Mouse (Mus musculus) embryonic facial prominence, embryonic 14.5 days (tissue): Measurements from ENCODE around the gene Dpy30. TPM values are rescaled to one million over a fixed set of nuclear protein-coding genes. Genes with fewer than 3 reads are reported as not detected.

Experiments
- ATAC-seq: fragments of 200-750 bp; cut with Nextera tagmentation; 2 replicates; pipeline ENCODE4 v1.8.0; 2017; ENCODE audit warnings: low read depth, moderate number of reproducible peaks, moderate TSS enrichment
- DNase-seq: peaks from one replicate; pipeline ENCODE4 v3.0.0-alpha.2; 2015; ENCODE audit warnings: low spot score
- H3K27ac ChIP-seq: fragments of 300-500 bp; sonication (generic); replicated peaks from 2 replicates; pipeline ENCODE4 v1.5.1; 2014; ENCODE audit warnings: low read depth, mild to moderate bottlenecking, low read length, moderate library complexity
- H3K27me3 ChIP-seq: fragments of 300-500 bp; sonication (generic); replicated peaks from 2 replicates; pipeline ENCODE4 v1.6.1; 2014; ENCODE audit warnings: low read length; ENCODE audit not compliant: control insufficient read depth, insufficient read depth
- H3K36me3 ChIP-seq: fragments of 300-500 bp; sonication (generic); 2 replicates; pipeline ENCODE4 v1.6.1; 2014; ENCODE audit warnings: low read length, mixed read lengths; ENCODE audit not compliant: control insufficient read depth, insufficient read depth
- H3K4me1 ChIP-seq: fragments of 300-500 bp; sonication (generic); 2 replicates; pipeline ENCODE4 v1.6.1; 2014; ENCODE audit warnings: antibody characterized with exemption, low read length; ENCODE audit not compliant: control insufficient read depth, insufficient read depth
- H3K4me2 ChIP-seq: fragments of 300-500 bp; sonication (generic); 2 replicates; pipeline ENCODE4 v1.6.1; 2014; ENCODE audit warnings: low read depth, mild to moderate bottlenecking, low read length, moderate library complexity, mixed read lengths
- H3K4me3 ChIP-seq: fragments of 300-500 bp; sonication (generic); 2 replicates; pipeline ENCODE4 v1.5.1; 2014; ENCODE audit warnings: low read depth, mild to moderate bottlenecking, low read length
- H3K9ac ChIP-seq: fragments of 300-500 bp; sonication (generic); 2 replicates; pipeline ENCODE4 v1.6.1; 2014; ENCODE audit warnings: low read depth, mild to moderate bottlenecking, low read length, moderate library complexity, mixed read lengths
- H3K9me3 ChIP-seq: fragments of 300-500 bp; sonication (generic); 2 replicates; pipeline ENCODE4 v1.6.1; 2016; ENCODE audit warnings: low read length; ENCODE audit not compliant: control insufficient read depth
- WGBS: fragments of 180-500 bp; shearing (Covaris S2); extraction: QIAGEN DNeasy Blood & Tissue Kit; methylation state at CpG from one replicate; pipeline ENCODE4 v1.1.7; 2014; 5-methylcytosine and 5-hydroxymethylcytosine counted together
- polyA plus RNA-seq: library from polyadenylated mRNA; unstranded; fragments of >200 nt; fragmentation: Nextera tagmentation; extraction: Ambion mirVana; gene quantifications from 2 replicates; pipeline ENCODE4 v1.2.1, GENCODE M21; 2014

Dpy30 gene
- polyA plus RNA-seq, 1 experiment from 2014 or later: 186 TPM

DNA sequence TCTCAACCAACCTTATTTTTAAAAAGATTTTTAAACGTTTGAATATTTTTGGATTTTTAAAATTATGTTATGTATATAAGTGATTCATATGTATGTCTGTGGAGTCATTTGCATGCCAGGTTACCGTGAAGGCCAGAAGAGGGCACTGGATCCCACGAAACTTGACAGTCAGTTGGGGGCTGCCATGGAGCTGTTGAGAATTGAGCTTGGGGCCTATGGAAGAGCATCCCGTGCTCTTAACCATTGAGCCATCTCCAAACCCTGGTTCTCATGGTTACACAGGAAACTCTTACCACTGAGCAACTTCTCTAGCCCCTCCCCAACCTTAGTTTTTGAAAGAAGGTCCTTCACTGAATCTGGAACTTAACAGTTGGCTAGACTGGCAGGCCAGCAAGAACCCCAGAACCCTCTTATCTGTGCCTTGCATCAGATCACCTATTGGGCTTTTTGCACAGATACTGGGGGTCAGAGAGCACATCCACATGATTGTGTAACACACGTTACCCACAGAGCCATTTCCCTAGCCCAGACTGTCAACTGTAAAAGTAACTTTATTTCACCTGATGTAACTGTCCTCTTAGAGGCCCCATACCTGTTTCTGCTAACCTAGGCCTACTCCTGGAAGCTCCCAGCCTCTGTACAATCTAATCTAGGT lies 1.2 kb downstream of the Dpy30 start:
- H3K4me1 ChIP-seq: no peaks in the 10 kb centered on the region
- H3K27ac ChIP-seq: no peak overlapping the region
- H3K4me3 ChIP-seq: no peak overlapping the region
- WGBS: 62% methylated on average over 5 of the region's 5 CpGs
- no peak for ATAC-seq
- no peak overlapping the region for H3K4me2 ChIP-seq
- no peak for DNase-seq
- H3K9ac ChIP-seq: no peak overlapping the region
- H3K27me3 ChIP-seq: no peaks in the 10 kb centered on the region
- no peaks in the 10 kb centered on the region for H3K9me3 ChIP-seq
- H3K36me3 ChIP-seq: no peaks in the 10 kb centered on the region

DNA sequence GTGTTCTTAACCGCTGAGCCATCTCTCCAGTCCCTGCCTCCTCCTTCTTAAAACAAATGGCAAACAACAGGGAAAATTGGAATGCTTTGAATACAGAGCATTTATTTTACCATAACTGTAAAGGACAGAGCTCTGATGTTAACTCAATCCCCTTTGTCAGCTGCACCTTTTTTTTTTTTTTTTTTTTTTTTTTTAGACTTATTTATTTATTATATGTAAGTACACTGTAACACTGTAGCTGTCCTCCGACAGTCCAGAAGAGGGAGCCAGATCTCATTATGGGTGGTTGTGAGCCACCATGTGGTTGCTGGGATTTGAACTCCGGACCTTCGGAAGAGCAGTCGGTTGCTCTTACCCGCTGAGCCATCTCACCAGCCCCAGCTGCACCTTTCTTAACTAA lies 5.0 kb downstream of the Dpy30 start:
- whole genome bisulfite sequencing: 90% methylated on average over 6 of the region's 6 CpGs
- ATAC-seq: no peak
- no peaks in the 10 kb centered on the region for H3K36me3 ChIP-seq
- H3K27ac ChIP-seq: no peak overlapping the region
- H3K27me3 ChIP-seq: no peaks in the 10 kb centered on the region
- no peak overlapping the region for H3K4me3 ChIP-seq
- no peak overlapping the region for H3K4me2 ChIP-seq
- peaks cover 10% of the 10 kb centered on the region; the same call in 1 of the 2 replicates for H3K4me1 ChIP-seq
- H3K9me3 ChIP-seq: no peaks in the 10 kb centered on the region
- no peak overlapping the region for H3K9ac ChIP-seq
- DNase-seq: no peak

DNA sequence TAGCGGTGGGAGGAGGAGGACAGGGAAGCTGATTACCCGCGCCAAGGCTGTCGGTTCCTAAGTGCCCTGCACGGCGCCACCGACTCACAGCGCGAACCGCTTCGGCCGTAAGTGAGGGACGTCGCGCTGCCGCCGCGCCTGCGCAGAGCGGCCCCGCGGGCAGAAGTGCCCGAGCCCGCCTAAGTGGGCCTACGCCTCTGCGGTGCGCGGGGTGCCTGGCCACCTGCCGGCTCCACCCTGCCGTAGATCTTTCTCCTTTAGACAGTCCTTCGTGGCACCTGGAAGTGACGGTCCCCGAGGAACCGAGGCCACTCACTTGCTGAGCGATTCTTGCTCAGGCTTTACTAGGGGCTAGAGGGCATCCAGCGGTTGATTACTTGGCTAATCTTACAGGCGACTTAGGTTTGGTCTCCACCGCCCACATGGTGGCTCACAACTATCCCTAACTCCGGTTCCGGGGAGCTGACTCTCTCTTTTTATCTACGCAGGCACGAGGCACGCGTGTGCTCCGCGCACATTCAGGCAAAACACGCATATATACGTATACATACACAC lies 7.4 kb downstream of the Dpy30 start:
- WGBS: under 1% methylated on average over 37 of the region's 48 CpGs
- Histone ChIP-seq H3K4me1 (peaks cover 10% of the 10 kb centered on the region; the same call in 1 of the 2 replicates), H3K9ac (peak overlapping the region; percentile 83), H3K4me2 (peak overlapping the region; percentile 75), H3K36me3 (peaks cover 20% of the 10 kb centered on the region; the same call in 1 of the 2 replicates), H3K9me3 (no peaks in the 10 kb centered on the region), H3K27ac (peak overlapping the region; percentile 85), H3K4me3 (peak overlapping the region; percentile 85), H3K27me3 (no peaks in the 10 kb centered on the region)
- DNase-seq: peak; percentile 93
- ATAC-seq: peak; percentile 96

DNA sequence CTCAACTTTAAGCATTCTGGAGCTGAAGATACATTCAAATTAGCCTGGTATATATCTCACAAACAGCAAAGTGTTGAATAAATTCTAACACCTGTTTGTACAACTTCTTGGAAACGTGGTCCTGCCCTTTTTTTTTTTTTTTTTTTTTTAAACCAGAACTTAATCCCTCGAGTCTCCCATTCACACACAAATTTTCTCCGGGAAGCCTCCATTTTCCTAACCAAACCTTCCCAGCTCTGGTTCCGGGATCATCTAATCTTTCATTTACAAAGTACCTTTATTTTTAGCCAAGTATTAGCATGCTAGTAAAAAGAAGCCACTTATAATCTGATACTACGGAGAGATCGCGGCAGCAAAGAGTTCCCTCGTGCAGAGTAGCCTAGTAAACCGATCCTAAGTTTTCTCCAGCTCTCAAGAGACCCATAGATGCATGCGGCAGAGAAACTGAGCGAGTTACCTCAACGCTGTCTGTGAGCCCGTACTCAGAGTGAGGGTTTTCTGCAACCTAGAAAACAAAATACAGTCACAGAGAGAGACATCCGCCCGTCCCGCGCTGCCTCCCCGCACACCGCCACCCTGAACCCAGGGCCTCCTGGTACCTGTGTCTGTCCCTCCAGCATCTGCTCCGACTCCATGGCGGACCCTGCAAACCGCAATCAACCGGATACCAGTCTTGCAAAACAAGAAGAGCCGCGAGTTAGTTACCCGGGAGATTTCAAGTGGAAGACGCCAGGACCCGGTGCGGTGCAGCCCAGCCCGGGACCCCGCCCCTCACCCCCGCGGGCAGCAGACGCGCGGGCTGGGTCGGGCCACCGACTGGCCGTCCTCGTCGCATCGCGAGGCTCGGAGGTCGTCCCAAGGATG lies 8.1 kb downstream of the Dpy30 start:
- no peak; the same call in none of the 2 replicates for ATAC-seq
- peak overlapping the region; percentile 85 for H3K4me3 ChIP-seq
- WGBS: under 1% methylated on average over 26 of the region's 45 CpGs
- DNase-seq: peak; percentile 36
- H3K27me3 ChIP-seq: no peaks in the 10 kb centered on the region
- H3K36me3 ChIP-seq: peaks cover 21% of the 10 kb centered on the region; the same call in 1 of the 2 replicates
- H3K4me1 ChIP-seq: peaks cover 10% of the 10 kb centered on the region; the same call in 1 of the 2 replicates
- no peaks in the 10 kb centered on the region for H3K9me3 ChIP-seq
- peak overlapping the region; percentile 85 for H3K27ac ChIP-seq
- H3K9ac ChIP-seq: peak overlapping the region; percentile 83
- peak overlapping the region; percentile 75 for H3K4me2 ChIP-seq

DNA sequence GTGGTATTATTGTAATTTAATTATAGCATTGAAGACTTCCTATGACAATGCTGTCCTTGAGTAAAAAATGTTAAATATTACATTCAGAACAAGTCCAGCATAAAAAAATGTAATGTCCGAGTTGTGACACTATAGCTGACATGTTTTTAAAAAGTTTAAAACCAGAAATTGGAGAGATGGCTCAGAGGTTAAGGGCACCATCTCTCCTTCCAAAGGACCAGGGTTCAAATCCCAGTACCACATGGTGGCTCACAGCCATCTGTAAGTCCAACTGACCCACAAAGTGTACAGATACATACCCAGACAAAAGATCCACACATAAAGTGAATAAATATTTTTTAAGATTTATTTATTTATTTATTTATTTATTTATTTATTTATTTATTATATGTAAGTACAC lies 17.7 kb downstream of the Dpy30 start:
- WGBS: 96% methylated on average over 1 of the region's 1 CpGs
- no peaks in the 10 kb centered on the region for H3K27me3 ChIP-seq
- H3K27ac ChIP-seq: no peak overlapping the region
- DNase-seq: no peak
- H3K4me1 ChIP-seq: no peaks in the 10 kb centered on the region
- no peak overlapping the region for H3K9ac ChIP-seq
- H3K36me3 ChIP-seq: peaks cover 75% of the 10 kb centered on the region
- no peak overlapping the region for H3K4me2 ChIP-seq
- H3K4me3 ChIP-seq: no peak overlapping the region
- no peaks in the 10 kb centered on the region for H3K9me3 ChIP-seq
- ATAC-seq: no peak

DNA sequence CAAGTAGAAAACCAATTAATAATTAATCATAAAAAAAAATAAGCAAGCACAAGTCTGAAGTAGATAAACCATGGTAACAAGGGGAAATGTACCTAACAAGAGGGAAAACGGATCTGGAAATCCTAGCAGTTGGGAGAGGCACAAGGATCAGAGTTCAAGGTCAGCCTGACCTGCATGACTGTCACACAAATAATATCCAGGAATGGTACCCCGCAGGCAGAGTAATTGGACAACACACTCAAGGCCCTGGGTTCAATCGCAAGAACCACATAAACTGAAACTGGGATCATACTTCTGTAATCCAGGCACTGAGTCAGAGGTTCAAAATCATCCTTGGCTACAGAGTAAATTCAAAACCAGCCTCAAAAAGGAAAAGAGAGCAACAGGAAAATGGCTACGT lies 18.1 kb downstream of the Dpy30 start:
- Histone ChIP-seq H3K9ac (no peak overlapping the region), H3K9me3 (no peaks in the 10 kb centered on the region), H3K27ac (no peak overlapping the region), H3K27me3 (no peaks in the 10 kb centered on the region), H3K4me2 (no peak overlapping the region), H3K4me1 (no peaks in the 10 kb centered on the region), H3K36me3 (peaks cover 78% of the 10 kb centered on the region), H3K4me3 (no peak overlapping the region)
- no peak for DNase-seq
- whole genome bisulfite sequencing: 89% methylated on average over 4 of the region's 4 CpGs
- no peak for ATAC-seq

DNA sequence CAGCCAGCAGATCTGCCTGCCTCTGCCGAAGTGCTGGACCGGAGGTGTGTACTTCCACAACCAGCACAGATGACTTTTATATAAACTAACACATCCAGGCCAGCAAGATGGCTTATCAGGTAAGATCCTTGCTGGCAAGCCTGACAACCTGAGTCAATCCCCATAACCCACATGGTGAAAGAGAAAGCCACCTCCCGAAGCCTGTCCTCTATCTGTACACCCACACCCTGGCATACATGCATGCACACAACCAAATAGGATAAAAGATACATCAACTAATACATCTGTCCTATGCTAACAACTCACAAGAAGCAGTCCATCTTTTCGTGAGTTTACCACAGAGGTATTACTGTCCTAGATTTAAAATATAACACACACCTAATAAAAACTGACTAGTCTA lies 19.7 kb downstream of the Dpy30 start:
- Histone ChIP-seq H3K9me3 (no peaks in the 10 kb centered on the region), H3K27ac (no peak overlapping the region), H3K4me1 (no peaks in the 10 kb centered on the region), H3K27me3 (no peaks in the 10 kb centered on the region), H3K9ac (no peak overlapping the region), H3K4me3 (no peak overlapping the region), H3K4me2 (no peak overlapping the region), H3K36me3 (peaks cover 81% of the 10 kb centered on the region)
- no peak for DNase-seq
- ATAC-seq: no peak
- 96% methylated on average over 4 of the region's 4 CpGs for WGBS

DNA sequence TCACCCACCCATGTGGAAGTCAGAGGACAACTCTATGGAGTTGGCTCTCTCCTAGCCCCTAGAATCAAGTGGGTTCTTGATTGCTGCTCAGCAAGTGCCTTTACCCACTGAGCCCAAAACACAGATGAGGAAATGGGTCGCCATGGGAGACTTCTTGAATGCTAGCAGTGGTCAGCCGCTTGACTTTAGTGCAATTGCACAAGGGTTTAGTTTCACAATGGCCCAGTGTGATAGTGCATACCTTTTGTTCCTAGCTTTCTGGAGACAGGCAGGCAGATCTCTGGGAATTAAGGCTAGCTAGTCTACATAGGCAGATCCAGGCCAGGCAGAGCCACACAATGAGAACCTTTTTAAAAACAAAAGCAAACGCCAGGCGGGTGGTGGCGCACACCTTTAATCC lies 23.7 kb downstream of the Dpy30 start:
- ATAC-seq (no peak), DNase-seq (no peak)
- peaks cover 55% of the 10 kb centered on the region for H3K36me3 ChIP-seq
- H3K27ac ChIP-seq: no peak overlapping the region
- H3K9me3 ChIP-seq: no peaks in the 10 kb centered on the region
- no peak overlapping the region for H3K4me2 ChIP-seq
- H3K9ac ChIP-seq: no peak overlapping the region
- H3K4me1 ChIP-seq: no peaks in the 10 kb centered on the region
- WGBS: 92% methylated on average over 5 of the region's 5 CpGs
- H3K4me3 ChIP-seq: no peak overlapping the region
- no peaks in the 10 kb centered on the region for H3K27me3 ChIP-seq
